Mouse (Mus musculus): Measurements from ENCODE around the gene Aqp2.
A peak's percentile ranks its signal among the peaks of the same experiment; 100 is the strongest.

Aqp2 gene

GRCm38 (mm10) chr15:99590429-99591084, 11.7 kb downstream of the Aqp2 start, which contains the start of gene Aqp5:
Gene Aqp5 (plus strand): TSS chr15:99590782.
- no peak for DNase-seq

- no peak for DNase-seq
These were observed 13.3 kb downstream of the Aqp2 start for GRCm38 (mm10) chr15:99592177-99592576.

DNA sequence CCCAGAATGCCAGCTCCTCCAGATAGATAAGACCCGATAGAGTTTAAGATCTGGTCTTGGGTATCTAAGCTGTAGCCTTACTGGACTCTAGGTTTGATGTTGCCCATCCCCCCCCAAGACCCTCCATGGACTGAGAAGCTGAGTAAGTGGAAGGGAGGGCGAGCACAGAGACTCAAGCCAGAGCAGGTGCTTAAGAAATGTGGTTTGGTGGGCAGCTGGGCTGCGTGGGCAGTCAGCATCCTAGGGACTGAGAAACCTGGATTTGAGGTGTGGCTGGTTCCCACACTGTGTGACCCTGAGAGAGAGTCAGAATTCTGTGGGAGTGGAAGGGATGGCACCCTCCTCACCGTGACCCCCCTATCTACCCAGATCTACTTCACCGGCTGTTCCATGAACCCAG, 14.0 kb downstream of the Aqp2 start:
- DNase-seq = no peak

DNA sequence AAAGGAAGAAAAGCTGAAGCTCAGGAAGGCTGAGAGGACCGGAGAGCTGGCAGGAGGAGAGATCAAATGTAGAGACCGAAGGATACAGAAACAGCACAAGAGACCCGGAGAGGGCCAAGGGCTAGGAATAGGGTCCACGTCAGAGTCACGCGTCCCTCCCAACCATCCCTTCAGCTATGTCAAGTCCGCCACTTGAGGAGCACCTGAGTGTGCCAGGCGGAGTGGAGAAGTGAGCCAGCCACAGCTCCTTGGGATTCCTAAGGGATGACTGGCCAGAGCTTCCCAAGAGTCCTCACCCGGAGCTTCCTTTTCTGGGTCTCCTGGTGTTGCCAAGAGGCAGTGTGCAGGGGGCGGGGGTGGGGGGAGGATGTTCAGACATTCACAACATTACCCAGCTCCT, 16.1 kb downstream of the Aqp2 start:
- no peak for DNase-seq

GRCm38 (mm10) chr15:99596056-99596687, 17.3 kb downstream of the Aqp2 start:
- DNase-seq = peak; percentile 83

GRCm38 (mm10) chr15:99596841-99597240, 18.0 kb downstream of the Aqp2 start:
- DNase-seq = no peak

- DNase-seq = no peak
These were observed 18.7 kb downstream of the Aqp2 start for GRCm38 (mm10) chr15:99597596-99597995.

DNA sequence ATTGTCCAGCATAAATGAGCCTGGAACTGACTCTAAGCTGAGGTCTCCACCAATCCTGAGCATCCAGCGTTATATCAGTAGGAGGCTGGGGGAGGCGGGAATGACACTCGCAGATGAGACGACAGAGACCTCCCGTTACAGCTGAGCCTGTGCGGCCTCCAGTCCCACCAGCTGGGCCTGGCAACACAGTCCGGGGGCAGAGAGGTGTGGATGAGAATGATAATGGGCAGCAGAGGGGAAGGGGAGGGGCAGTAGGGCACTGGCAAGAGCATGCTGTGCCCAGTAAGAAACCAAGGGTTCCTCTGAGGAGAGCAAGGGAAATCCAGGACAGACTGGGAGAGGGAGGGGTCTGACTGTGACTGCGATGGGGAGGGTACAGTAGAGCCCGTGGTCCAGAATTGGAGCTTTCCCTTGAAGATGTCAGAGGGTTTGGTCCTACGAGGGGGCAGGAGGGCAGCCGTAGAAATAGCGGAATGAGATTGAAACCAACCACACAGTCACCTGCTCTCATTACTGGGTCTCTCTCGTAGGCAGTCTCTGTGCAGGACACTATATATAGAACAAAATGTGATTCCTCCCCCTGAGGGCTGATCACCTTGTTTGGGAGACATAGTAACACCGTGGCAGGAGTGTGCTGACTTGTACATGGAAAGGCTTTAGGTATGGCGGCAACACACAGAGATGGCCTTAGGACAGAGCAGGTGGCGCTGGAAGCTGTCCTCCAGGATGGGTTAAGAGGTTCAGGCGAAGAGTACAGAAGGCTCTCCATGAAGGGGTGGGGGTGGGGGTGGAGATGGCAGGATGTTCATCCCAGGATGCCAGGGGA, 20.6 kb downstream of the Aqp2 start:
- no peak for DNase-seq

- no peak for DNase-seq
These were observed 22.3 kb downstream of the Aqp2 start, which contains the start of gene Aqp6 for GRCm38 (mm10) chr15:99600986-99601822. Gene Aqp6 (plus strand): TSS chr15:99601400.

GRCm38 (mm10) chr15:99601823-99602120, 22.9 kb downstream of the Aqp2 start:
- DNase-seq = no peak

GRCm38 (mm10) chr15:99602206-99602820, 23.5 kb downstream of the Aqp2 start:
- DNase-seq = no peak

DNA sequence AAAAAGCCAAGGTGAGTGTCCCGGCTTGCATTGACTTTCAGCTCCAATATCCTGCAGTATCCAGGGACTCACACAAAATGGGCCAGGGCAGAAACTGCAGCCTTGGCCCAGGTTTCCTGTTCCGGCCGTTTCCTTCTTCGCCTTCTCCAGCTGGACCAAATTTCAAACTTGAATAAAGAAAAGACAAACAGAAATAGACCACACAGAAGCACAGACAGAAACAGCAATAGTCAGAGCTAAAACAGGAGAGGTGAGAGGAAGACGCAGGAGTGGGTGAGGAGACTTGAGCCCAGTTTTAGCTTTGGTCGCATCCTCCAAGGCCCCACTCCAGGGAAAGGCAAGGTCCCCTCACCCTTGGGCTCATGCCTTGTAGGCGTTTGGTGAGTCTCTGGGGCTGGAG, 24.4 kb downstream of the Aqp2 start:
- no peak for DNase-seq

GRCm38 (mm10) chr15:99605595-99605994, 26.7 kb downstream of the Aqp2 start:
- no peak for DNase-seq

GRCm38 (mm10) chr15:99606515-99606914, 27.7 kb downstream of the Aqp2 start:
- DNase-seq = peak; percentile 66

- no peak for DNase-seq
These were observed 28.7 kb downstream of the Aqp2 start for GRCm38 (mm10) chr15:99607388-99608113.

GRCm38 (mm10) chr15:99608382-99609125, 29.7 kb downstream of the Aqp2 start:
- no peak for DNase-seq

- no peak for DNase-seq
These were observed 32.7 kb downstream of the Aqp2 start for GRCm38 (mm10) chr15:99611563-99611962.

DNA sequence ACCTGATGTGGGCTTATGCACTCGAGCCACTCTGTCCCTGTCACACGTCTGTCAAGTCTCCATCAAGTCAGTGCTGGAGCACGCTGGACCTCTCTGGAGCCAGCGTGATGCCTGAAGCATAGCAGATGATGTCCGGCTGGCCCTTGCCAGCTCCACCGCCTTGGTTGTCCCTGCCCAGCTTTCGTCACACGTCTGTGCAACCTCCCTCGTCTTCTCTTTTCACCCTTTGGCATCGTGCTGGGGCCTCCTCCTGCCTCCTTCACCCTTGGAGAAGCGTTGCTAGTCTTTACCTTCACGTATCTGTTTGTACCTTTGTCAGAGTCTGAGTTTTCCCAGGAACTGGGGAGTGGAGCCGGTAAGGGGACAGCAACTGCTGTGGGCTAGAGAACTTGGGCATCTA, 35.4 kb downstream of the Aqp2 start:
- no peak for DNase-seq

DNA sequence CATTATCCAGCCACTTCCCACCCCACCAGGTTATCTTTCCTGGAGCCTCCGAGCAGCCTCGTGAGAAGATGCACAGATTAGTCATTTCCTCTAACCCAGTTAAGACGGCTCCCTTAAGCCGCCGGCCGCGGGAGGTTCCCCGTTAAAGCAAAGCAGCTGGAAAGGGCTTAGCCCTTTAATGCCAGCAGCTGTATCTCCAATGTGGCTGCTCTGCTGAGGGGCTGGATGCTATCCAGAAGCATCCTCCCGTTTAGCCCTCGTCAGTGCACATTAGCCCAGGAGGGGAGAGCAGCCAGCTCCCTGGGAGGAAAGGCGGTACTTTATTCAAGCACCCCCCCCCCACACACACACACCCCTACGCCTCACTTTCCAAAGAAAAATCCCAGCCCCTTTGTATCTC, 35.9 kb downstream of the Aqp2 start:
- DNase-seq = peak; percentile 30

GRCm38 (mm10) chr15:99615246-99615645, 36.4 kb downstream of the Aqp2 start:
- DNase-seq = no peak

GRCm38 (mm10) chr15:99618595-99618994, 39.7 kb downstream of the Aqp2 start:
- DNase-seq = no peak
